Mouse (Mus musculus): ENCODE results near the gene St6galnac5. TPM values are rescaled to one million over a fixed set of nuclear protein-coding genes. Genes with fewer than 3 reads are reported as not detected.

The St6galnac5 gene
- polyA plus RNA-seq, 1 experiment from 2014 or later = 8.4 TPM

DNA sequence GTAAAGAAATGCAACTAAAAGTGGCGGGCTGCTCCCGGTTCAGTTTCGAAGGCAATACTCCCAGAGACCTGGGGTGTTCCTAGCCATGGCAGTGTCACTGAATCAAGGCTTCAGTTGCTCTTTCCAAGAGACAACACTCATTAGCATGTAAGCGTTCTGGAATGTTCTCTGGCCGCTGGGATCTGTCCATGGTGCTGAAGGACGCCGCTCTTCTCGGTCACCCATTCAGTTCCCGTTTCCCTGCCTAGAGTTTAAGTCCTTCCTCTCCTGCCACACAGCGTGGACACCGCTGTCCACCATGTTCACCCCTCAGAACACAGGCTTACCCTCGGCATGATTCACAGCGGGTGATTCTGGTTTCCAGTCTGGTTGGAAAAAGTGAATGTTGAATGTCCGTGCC lies 160.8 kb downstream of the St6galnac5 start:
- Histone ChIP-seq H3K27me3 (replicated peaks; ENCODE audit: control insufficient read depth, insufficient read depth, low read length) (no peaks in the 10 kb centered on the region), H3K27ac (ENCODE audit: low read depth, low read length) (no peak overlapping the region), H3K4me1 (ENCODE audit: control insufficient read depth, insufficient read depth, low read length) (no peaks in the 10 kb centered on the region), H3K9me3 (replicated peaks; ENCODE audit: control insufficient read depth, low read length) (no peaks in the 10 kb centered on the region), H3K4me2 (ENCODE audit: low read length) (no peak overlapping the region), H3K36me3 (ENCODE audit: control insufficient read depth, insufficient read depth, low read length) (no peaks in the 10 kb centered on the region), H3K9ac (ENCODE audit: low read length) (no peak overlapping the region), H3K4me3 (ENCODE audit: low read depth, low read length) (no peak overlapping the region)
- DNase-seq (ENCODE audit: low spot score) (peak; percentile 26), ATAC-seq (no peak)
- 61% methylated on average over 14 of the region's 14 CpGs for WGBS

DNA sequence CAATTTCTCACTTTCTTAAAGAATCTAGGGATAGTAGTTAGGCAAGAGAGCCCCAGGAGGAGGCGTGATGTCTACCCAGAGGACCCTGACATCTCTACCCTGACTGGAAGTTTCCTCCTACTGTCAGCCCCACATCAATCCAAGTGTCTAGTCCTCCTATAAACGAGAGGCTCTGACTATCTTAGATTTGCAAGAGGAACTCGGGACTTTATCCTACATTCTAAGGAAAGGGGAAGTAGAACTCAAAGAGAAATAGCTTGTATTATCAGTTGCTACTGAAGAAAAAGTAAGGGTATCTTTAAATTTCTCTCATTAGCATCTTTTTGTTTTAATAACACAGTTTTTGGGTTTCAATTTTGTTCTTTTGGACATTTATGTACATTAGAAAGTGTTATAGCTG lies 161.6 kb downstream of the St6galnac5 start:
- H3K27me3 ChIP-seq (replicated peaks; ENCODE audit: control insufficient read depth, insufficient read depth, low read length) = no peaks in the 10 kb centered on the region
- WGBS = 82% methylated on average over 3 of the region's 3 CpGs
- no peaks in the 10 kb centered on the region for H3K4me1 ChIP-seq (ENCODE audit: control insufficient read depth, insufficient read depth, low read length)
- no peaks in the 10 kb centered on the region for H3K9me3 ChIP-seq (replicated peaks; ENCODE audit: control insufficient read depth, low read length)
- DNase-seq (ENCODE audit: low spot score) (no peak), ATAC-seq (no peak)
- no peaks in the 10 kb centered on the region for H3K36me3 ChIP-seq (ENCODE audit: control insufficient read depth, insufficient read depth, low read length)
- no peak overlapping the region for H3K4me3 ChIP-seq (ENCODE audit: low read depth, low read length)
- no peak overlapping the region for H3K27ac ChIP-seq (ENCODE audit: low read depth, low read length)
- no peak overlapping the region for H3K9ac ChIP-seq (ENCODE audit: low read length)
- no peak overlapping the region for H3K4me2 ChIP-seq (ENCODE audit: low read length)

DNA sequence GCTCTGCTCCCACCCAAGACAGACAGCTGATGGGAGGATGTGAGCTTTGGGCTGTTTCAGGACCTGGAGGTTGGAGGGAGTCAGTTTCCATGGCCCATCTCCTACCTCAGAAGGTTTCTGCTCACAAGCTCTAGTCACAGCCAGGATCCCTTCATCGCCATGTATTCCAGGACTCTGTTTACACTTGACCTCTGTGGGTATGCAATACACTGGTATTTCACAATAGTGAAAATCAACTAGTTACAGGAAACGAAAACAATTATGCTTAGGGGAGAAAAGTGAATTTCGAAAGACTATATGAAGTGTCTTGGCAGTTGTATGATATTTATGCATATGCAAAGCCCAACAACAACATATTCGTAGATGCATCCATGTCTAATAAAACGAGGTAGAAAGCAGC lies 166.9 kb downstream of the St6galnac5 start:
- Histone ChIP-seq H3K9me3 (replicated peaks; ENCODE audit: control insufficient read depth, low read length) (no peaks in the 10 kb centered on the region), H3K4me3 (ENCODE audit: low read depth, low read length) (no peak overlapping the region), H3K27ac (ENCODE audit: low read depth, low read length) (no peak overlapping the region), H3K9ac (ENCODE audit: low read length) (no peak overlapping the region), H3K4me2 (ENCODE audit: low read length) (no peak overlapping the region), H3K36me3 (ENCODE audit: control insufficient read depth, insufficient read depth, low read length) (no peaks in the 10 kb centered on the region), H3K27me3 (replicated peaks; ENCODE audit: control insufficient read depth, insufficient read depth, low read length) (no peaks in the 10 kb centered on the region), H3K4me1 (ENCODE audit: control insufficient read depth, insufficient read depth, low read length) (no peaks in the 10 kb centered on the region)
- WGBS = 93% methylated on average over 5 of the region's 5 CpGs
- ATAC-seq = no peak
- DNase-seq (ENCODE audit: low spot score) = no peak

DNA sequence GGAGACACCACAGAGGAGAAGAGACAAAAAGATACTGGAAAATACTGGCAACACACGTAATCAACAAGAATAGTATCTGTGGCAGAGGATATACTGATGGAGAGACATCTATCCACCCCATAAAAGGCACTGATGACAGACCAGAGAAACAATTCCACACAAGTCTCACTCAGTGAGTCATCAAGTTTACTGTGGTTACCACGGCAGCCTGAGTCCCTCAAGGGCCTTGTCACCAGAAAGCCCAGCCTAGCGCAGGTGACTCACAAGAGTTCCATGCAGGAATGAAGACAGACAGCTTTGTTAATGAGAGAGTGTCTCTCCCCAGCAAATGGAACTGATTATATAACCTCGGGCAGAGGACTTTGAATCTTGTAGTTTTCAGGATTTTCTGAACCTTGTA lies 168.1 kb downstream of the St6galnac5 start:
- no peak for ATAC-seq
- no peak overlapping the region for H3K9ac ChIP-seq (ENCODE audit: low read length)
- no peak for DNase-seq (ENCODE audit: low spot score)

DNA sequence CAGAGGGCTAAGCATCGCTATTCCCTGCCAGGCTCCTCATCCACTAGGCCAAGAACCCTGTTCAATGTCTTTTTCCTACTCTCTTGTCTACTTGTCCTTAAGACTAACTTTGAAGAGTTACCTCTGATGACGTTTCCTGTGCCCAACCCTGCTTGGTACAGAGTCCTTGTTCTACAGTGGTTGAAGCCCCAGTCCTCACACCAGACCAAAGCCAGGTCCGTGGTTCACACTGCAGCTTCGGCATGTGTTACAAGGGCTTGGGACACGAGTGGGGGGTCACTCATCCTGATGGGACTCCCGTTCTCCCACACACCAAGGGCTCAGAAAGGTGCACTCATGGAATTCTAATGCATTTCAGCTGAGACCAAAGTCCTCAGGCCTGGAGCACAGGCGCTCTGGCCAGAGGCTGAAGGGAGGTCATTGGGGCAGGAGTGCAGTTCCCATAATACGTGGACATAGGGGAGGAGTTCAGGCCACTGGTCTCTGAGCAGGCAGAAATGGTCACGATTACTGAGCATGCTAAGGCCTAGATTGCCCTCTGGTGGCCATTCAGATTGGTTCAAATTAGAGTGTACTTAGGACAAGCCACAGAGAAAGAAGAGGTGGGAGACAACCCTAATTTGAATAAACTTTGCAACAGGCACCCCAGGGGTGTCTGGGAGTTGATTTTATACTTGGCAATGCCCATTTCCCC lies 182.2 kb downstream of the St6galnac5 start:
- no peaks in the 10 kb centered on the region for H3K9me3 ChIP-seq (replicated peaks; ENCODE audit: control insufficient read depth, low read length)
- no peak overlapping the region for H3K27ac ChIP-seq (ENCODE audit: low read depth, low read length)
- H3K27me3 ChIP-seq (replicated peaks; ENCODE audit: control insufficient read depth, insufficient read depth, low read length) = no peaks in the 10 kb centered on the region
- no peak overlapping the region for H3K9ac ChIP-seq (ENCODE audit: low read length)
- H3K36me3 ChIP-seq (ENCODE audit: control insufficient read depth, insufficient read depth, low read length) = no peaks in the 10 kb centered on the region
- DNase-seq (ENCODE audit: low spot score) (peak; percentile 40), ATAC-seq (no peak)
- no peak overlapping the region for H3K4me3 ChIP-seq (ENCODE audit: low read depth, low read length)
- no peaks in the 10 kb centered on the region for H3K4me1 ChIP-seq (ENCODE audit: control insufficient read depth, insufficient read depth, low read length)
- WGBS = 80% methylated on average over 9 of the region's 9 CpGs
- no peak overlapping the region for H3K4me2 ChIP-seq (ENCODE audit: low read length)

More for the DNA sequence above, 168.1 kb downstream of the St6galnac5 start:
- Histone ChIP-seq H3K4me2 (ENCODE audit: low read length) (no peak overlapping the region), H3K27me3 (replicated peaks; ENCODE audit: control insufficient read depth, insufficient read depth, low read length) (no peaks in the 10 kb centered on the region), H3K4me1 (ENCODE audit: control insufficient read depth, insufficient read depth, low read length) (no peaks in the 10 kb centered on the region), H3K27ac (ENCODE audit: low read depth, low read length) (no peak overlapping the region), H3K4me3 (ENCODE audit: low read depth, low read length) (no peak overlapping the region), H3K9me3 (replicated peaks; ENCODE audit: control insufficient read depth, low read length) (no peaks in the 10 kb centered on the region), H3K36me3 (ENCODE audit: control insufficient read depth, insufficient read depth, low read length) (no peaks in the 10 kb centered on the region)
- 82% methylated on average over 4 of the region's 4 CpGs for WGBS

DNA sequence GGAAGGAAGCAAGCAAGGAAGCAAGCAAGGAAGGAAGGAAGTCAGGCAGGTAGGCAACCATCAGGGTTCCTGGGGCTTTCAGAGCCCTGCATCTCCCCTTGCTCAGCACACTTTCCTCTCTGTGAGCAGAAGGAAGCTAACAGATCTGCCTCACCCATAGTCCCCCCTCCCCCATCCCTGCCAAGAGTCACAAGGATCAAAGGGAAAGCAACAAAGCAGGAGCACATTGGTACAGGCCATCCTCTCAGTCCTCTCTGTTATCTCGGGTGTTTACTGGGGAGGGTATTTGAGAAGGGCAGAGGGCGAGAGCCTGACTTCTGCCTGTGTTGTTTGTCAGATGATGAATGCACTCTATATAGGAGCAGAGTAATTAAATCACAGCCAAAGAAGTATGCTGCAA lies 184.7 kb downstream of the St6galnac5 start:
- WGBS = 24% methylated on average over 2 of the region's 2 CpGs
- Histone ChIP-seq H3K4me3 (ENCODE audit: low read depth, low read length) (no peak overlapping the region), H3K4me1 (ENCODE audit: control insufficient read depth, insufficient read depth, low read length) (no peaks in the 10 kb centered on the region), H3K9ac (ENCODE audit: low read length) (no peak overlapping the region), H3K4me2 (ENCODE audit: low read length) (no peak overlapping the region), H3K27me3 (replicated peaks; ENCODE audit: control insufficient read depth, insufficient read depth, low read length) (no peaks in the 10 kb centered on the region), H3K9me3 (replicated peaks; ENCODE audit: control insufficient read depth, low read length) (no peaks in the 10 kb centered on the region), H3K36me3 (ENCODE audit: control insufficient read depth, insufficient read depth, low read length) (no peaks in the 10 kb centered on the region), H3K27ac (ENCODE audit: low read depth, low read length) (no peak overlapping the region)
- ATAC-seq (no peak), DNase-seq (ENCODE audit: low spot score) (no peak)

DNA sequence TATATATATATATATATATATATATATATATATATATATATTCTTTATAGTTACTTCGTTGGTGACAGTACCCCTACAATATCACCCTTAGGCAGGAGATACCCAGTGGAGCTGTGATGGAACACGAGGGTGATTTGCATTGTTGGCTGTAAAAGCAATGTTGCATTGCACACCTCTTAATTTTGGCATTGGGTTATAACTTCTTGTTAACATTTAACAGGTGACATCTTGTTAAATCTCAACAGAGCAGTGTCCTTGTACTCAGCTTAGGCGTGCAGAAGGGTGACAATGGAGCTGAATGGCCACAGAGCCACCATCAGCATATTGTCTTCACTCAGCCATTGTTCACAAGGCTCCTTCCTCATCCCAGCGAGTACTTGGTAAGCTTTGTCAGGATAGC lies 185.8 kb downstream of the St6galnac5 start:
- DNase-seq (ENCODE audit: low spot score) (no peak), ATAC-seq (no peak)
- WGBS = 86% methylated on average over 4 of the region's 4 CpGs
- Histone ChIP-seq H3K9ac (ENCODE audit: low read length) (no peak overlapping the region), H3K4me2 (ENCODE audit: low read length) (no peak overlapping the region), H3K4me3 (ENCODE audit: low read depth, low read length) (no peak overlapping the region), H3K9me3 (replicated peaks; ENCODE audit: control insufficient read depth, low read length) (no peaks in the 10 kb centered on the region), H3K36me3 (ENCODE audit: control insufficient read depth, insufficient read depth, low read length) (no peaks in the 10 kb centered on the region), H3K27ac (ENCODE audit: low read depth, low read length) (no peak overlapping the region), H3K27me3 (replicated peaks; ENCODE audit: control insufficient read depth, insufficient read depth, low read length) (no peaks in the 10 kb centered on the region), H3K4me1 (ENCODE audit: control insufficient read depth, insufficient read depth, low read length) (no peaks in the 10 kb centered on the region)

DNA sequence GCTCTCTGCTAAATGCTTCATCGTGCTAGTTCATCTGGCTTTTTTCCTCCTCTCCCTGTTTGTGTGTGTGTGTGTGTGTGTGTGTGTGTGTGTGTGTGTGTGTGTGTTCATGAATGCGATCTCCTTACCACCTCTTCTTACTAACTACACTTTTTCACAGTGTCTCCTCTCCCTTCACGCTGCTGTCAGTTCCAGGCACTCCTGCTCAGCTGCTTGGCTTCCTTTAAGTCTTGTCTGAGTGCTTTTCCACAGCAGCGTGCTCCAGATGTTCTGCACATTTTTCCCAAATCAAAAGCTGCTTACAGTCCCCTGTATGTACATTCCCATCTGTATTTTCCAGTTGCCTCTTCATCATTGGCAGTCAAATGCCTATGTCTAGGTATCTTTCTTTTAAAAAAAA lies 189.0 kb downstream of the St6galnac5 start:
- Histone ChIP-seq H3K36me3 (ENCODE audit: control insufficient read depth, insufficient read depth, low read length) (no peaks in the 10 kb centered on the region; the same call in 1 of the 2 replicates), H3K27ac (ENCODE audit: low read depth, low read length) (no peak overlapping the region), H3K4me3 (ENCODE audit: low read depth, low read length) (no peak overlapping the region), H3K9me3 (replicated peaks; ENCODE audit: control insufficient read depth, low read length) (no peaks in the 10 kb centered on the region), H3K27me3 (replicated peaks; ENCODE audit: control insufficient read depth, insufficient read depth, low read length) (no peaks in the 10 kb centered on the region), H3K4me2 (ENCODE audit: low read length) (no peak overlapping the region), H3K9ac (ENCODE audit: low read length) (no peak overlapping the region), H3K4me1 (ENCODE audit: control insufficient read depth, insufficient read depth, low read length) (no peaks in the 10 kb centered on the region)
- WGBS = 94% methylated on average over 4 of the region's 4 CpGs
- ATAC-seq (no peak), DNase-seq (ENCODE audit: low spot score) (no peak)

DNA sequence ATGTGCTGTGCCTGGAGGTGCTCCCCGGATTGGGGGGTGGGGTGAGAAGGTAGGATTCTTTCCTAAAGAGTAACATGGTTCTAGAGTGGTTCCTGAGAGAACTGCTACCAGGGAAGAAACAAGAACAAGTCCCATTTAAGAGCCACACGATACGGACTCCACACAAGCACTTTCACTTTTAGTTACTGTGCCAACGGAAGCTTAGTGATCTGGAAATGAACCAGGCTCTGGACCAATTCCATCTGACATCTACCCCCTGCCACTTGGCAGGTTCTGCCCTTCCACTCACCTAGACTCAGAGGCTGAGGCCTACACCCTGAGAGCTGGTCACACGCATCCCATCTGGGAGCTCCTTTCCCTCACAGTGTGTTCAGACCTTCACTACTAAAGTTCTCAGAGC lies 189.4 kb downstream of the St6galnac5 start:
- no peak overlapping the region for H3K27ac ChIP-seq (ENCODE audit: low read depth, low read length)
- H3K36me3 ChIP-seq (ENCODE audit: control insufficient read depth, insufficient read depth, low read length) = peaks cover 2% of the 10 kb centered on the region; the same call in 1 of the 2 replicates
- 89% methylated on average over 5 of the region's 5 CpGs for WGBS
- H3K4me1 ChIP-seq (ENCODE audit: control insufficient read depth, insufficient read depth, low read length) = no peaks in the 10 kb centered on the region
- no peak overlapping the region for H3K9ac ChIP-seq (ENCODE audit: low read length)
- no peak overlapping the region for H3K4me3 ChIP-seq (ENCODE audit: low read depth, low read length)
- H3K4me2 ChIP-seq (ENCODE audit: low read length) = no peak overlapping the region
- no peaks in the 10 kb centered on the region for H3K27me3 ChIP-seq (replicated peaks; ENCODE audit: control insufficient read depth, insufficient read depth, low read length)
- DNase-seq (ENCODE audit: low spot score) (no peak), ATAC-seq (no peak)
- H3K9me3 ChIP-seq (replicated peaks; ENCODE audit: control insufficient read depth, low read length) = no peaks in the 10 kb centered on the region

Measured in forebrain, embryonic 14.5 days (tissue).